8 mouse cellular contexts compared by ENCODE assay signal in the genomic region with DNA sequence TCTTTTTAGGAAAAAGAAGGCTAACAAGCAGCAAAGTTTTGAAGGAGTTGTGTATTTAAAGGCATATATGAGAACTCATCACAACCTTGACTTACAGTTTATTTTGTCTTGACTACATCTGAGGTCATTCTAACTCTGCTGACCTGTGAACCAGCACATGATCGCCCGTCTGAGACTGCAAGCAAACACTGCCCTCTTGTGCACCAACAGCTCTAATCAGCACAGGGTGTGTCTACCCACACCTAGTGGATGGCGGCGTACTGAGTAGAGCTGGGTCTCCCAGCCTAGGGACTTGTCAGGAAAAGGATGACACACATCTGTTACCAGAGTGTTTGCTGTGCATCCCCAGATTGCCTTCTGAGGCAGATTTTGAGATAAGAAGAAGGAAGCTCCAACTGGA. TPM values are rescaled to one million over a fixed set of nuclear protein-coding genes. Genes with fewer than 3 reads are reported as not detected.
DNase-seq lines count a peak whose midpoint lies in the region; ATAC-seq lines count a peak whose summit lies in the region.

No protein-coding gene starts in this region.

- DNase-seq in layer of hippocampus, adult 11-12 months (ENCODE audit: low spot score): peak; percentile 35
- DNase-seq in layer of hippocampus, postnatal 36 days: no peak
- peak; percentile 25 for DNase-seq in R1 (ENCODE audit: low read depth, low spot score)
- DNase-seq in kidney, adult 18-20 months: peak; percentile 62
- DNase-seq in lung, postnatal 14 days: peak; percentile 63
- DNase-seq in spleen, adult 18-20 months: no peak
- DNase-seq in left cerebral cortex, postnatal 36 days (ENCODE audit: low spot score in 2 of 2): no peak

- 0 out of 2 replicates have a peak, but pooled peaks have one; percentile 41 for ATAC-seq in erythroblast, adult 5-6 weeks (replicated peaks; ENCODE audit: low FRiP score, poor library complexity, severe bottlenecking)

- intact Hi-C loops in left cerebral cortex, postnatal 36 days (cut with DNase I): no loop called here

RNA-seq across cellular contexts. Expression of a gene that starts 15.1 kb away (rescaled TPM):
- total RNA-seq in layer of hippocampus, postnatal 36 days (2021): 10 to 100 TPM; 23.6 to 24.1 TPM
- total RNA-seq in erythroblast, adult 5-6 weeks (2015; ENCODE audit: low replicate concordance): 3.3 and 6.7 TPM in 2 replicates
- 3.1 and 12.4 TPM in 2 replicates for total RNA-seq in erythroblast, adult 5-6 weeks (2017; ENCODE audit: low replicate concordance)
- 10 to 100 TPM; 20.8 to 22.2 TPM for total RNA-seq in left cerebral cortex, postnatal 36 days (2021)

RNA-seq across cellular contexts. Expression of a gene that starts 34.0 kb away (rescaled TPM):
- 10 to 100 TPM; 39.2 to 40.6 TPM for total RNA-seq in layer of hippocampus, postnatal 36 days (2021)
- total RNA-seq in erythroblast, adult 5-6 weeks (2015; ENCODE audit: low replicate concordance): 8.1 and 12.5 TPM in 2 replicates
- 23.4 and 35.0 TPM in 2 replicates for total RNA-seq in erythroblast, adult 5-6 weeks (2017; ENCODE audit: low replicate concordance)
- total RNA-seq in left cerebral cortex, postnatal 36 days (2021): 10 to 100 TPM; 38.2 to 41.4 TPM

Comparison
In these comparisons a context has a peak if more than half of its experiments do, and no peak if none do; other contexts are left out.
1. DNase-seq: peak in layer of hippocampus, adult 11-12 months (single experiment), R1 (single experiment), kidney, adult 18-20 months (single experiment) and lung, postnatal 14 days (single experiment); none in layer of hippocampus, postnatal 36 days (0 of 2), spleen, adult 18-20 months (0 of 2) and left cerebral cortex, postnatal 36 days (0 of 2).